In the genomic region with DNA sequence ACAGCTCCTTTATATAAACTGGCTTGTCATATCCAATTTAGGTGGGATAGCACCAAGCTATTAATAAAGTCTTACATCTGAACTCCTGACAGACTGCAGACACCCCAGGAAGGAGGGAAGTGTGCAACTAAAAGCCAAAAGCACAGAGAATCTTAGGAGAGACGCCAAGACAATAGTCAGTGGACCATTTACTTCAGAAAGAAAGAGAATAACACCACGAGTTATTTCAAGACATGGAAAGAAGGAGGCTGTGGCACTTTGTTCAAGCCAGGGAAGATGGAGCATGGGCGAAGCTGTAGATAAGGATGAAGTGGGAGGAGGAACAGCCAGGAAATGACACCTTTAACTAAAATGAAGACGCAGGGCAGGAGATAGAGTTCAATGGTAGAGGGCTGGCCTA, we compare ENCODE assay signal across 24 mouse cellular contexts.
DNase-seq lines count a peak whose midpoint lies in the region; ATAC-seq and TF ChIP-seq lines count a peak whose summit lies in the region.
"Had no signal": no experiment of that assay in that cellular context is flagged by ENCODE, and none has a peak within 500 bp of the region (broad histone marks: within the 10 kb centered on the region; RNA-seq: fewer than 3 reads in every experiment).

No protein-coding gene starts in this region.

- peaks cover 0 to 2% of the 10 kb centered on the region in 2 experiments; a peak in 1 of 4 replicates for H3K36me3 ChIP-seq in MEL (ENCODE audit: control insufficient read depth in 1 of 2, insufficient read depth in 2 of 2, low read length in 2 of 2)
- H3K36me3 ChIP-seq: G1E had no signal

- no peak for TF ChIP-seq RAD21 in MEL (IDR thresholded peaks at IDR 0.05; ENCODE audit: low read depth, low read length)

- H3K27ac ChIP-seq in MEL (ENCODE audit: control insufficient read depth, low read depth, low read length) = no peak overlapping the region

- DNase-seq in cerebellum, postnatal 10 days = peak; percentile 50 to 60
- DNase-seq in cerebellum, postnatal 4 days (ENCODE audit: low spot score in 2 of 2) = no peak
- DNase-seq in frontal cortex, adult 2 months (ENCODE audit: extremely low spot score in 1 of 2, low spot score in 1 of 2) = no peak
- peak; percentile 17 for DNase-seq in MEL (ENCODE audit: low read depth, low spot score)
- peak; percentile 23 for DNase-seq in brain, adult 2 months (ENCODE audit: low read depth, low spot score)
- no peak for DNase-seq in testis, postnatal 14 days (ENCODE audit: low spot score)
- DNase-seq in retina, embryonic 14.5 days (ENCODE audit: low spot score) = no peak
- DNase-seq: adrenal gland, adult 2 months; adrenal gland, adult 8-10 months; adrenal gland, postnatal 10 days; adrenal gland, postnatal 14 days; adrenal gland, postnatal 25 days; adrenal gland, postnatal 36 days; B cell, adult 2 months; cerebellum, adult 11 months; cerebellum, adult 11-12 months; cerebellum, adult 18-20 months; cerebellum, adult 2 months had no signal

- no peak for TF ChIP-seq EP300 in MEL (IDR thresholded peaks at IDR 0.05; ENCODE audit: low read depth in 1 of 2, low read length in 2 of 2)

- TF ChIP-seq CTCF in MEL (IDR thresholded peaks at IDR 0.05 in 2 of 3, conservative IDR thresholded peaks at IDR 0.05 in 1 of 3; ENCODE audit: control insufficient read depth in 1 of 3, insufficient read depth in 1 of 3, low read depth in 2 of 3, low read length in 3 of 3, poor library complexity in 1 of 3, severe bottlenecking in 1 of 3) = no peak

- H3K27me3 ChIP-seq in MEL (ENCODE audit: control insufficient read depth in 1 of 2, insufficient read depth in 2 of 2, low read length in 2 of 2) = no peaks in the 10 kb centered on the region
- H3K27me3 ChIP-seq: CH12.LX, Patski had no signal

- no peaks in the 10 kb centered on the region for H3K79me2 ChIP-seq in MEL (ENCODE audit: control insufficient read depth, insufficient read depth, low read length, poor library complexity)

- H3K9ac ChIP-seq in MEL (ENCODE audit: control insufficient read depth, low read depth, low read length, poor library complexity, severe bottlenecking) = no peak overlapping the region

- peak; percentile 62 for ATAC-seq in frontal cortex, adult (ENCODE audit: low TSS enrichment)
- ATAC-seq: activated CD4-positive, CD25-positive, alpha-beta regulatory T cell, adult 4 months; CD4-positive, CD25-positive, alpha-beta regulatory T cell, adult 4 months; Patski had no signal

- no peak for TF ChIP-seq POLR2A in MEL (IDR thresholded peaks at IDR 0.05; ENCODE audit: control insufficient read depth in 1 of 2, insufficient read depth in 1 of 2, low read depth in 1 of 2, low read length in 2 of 2, poor library complexity in 1 of 2)

- no peak overlapping the region for H3K4me3 ChIP-seq in MEL (ENCODE audit: control insufficient read depth in 1 of 2, insufficient read depth in 1 of 2, low read depth in 2 of 2, low read length in 2 of 2)

- peaks cover 0 to 5% of the 10 kb centered on the region in 2 experiments; a peak in 2 of 4 replicates for H3K4me1 ChIP-seq in MEL (ENCODE audit: control insufficient read depth in 1 of 2, insufficient read depth in 2 of 2, low read length in 2 of 2)

- no peaks in the 10 kb centered on the region for H3K9me3 ChIP-seq in MEL (replicated peaks; ENCODE audit: insufficient read depth, low read length)
- H3K9me3 ChIP-seq: G1E had no signal

TF ChIP-seq in MEL, 35 proteins besides CTCF, POLR2A, EP300 and RAD21:
- TF ChIP-seq POLR2AphosphoS5 (IDR thresholded peaks at IDR 0.05; ENCODE audit: borderline replicate concordance, low read depth, low read length) (no peak), CHD2 (IDR thresholded peaks at IDR 0.05; ENCODE audit: low read length) (no peak), NRF1 (IDR thresholded peaks at IDR 0.05; ENCODE audit: insufficient read depth, low read depth, low read length, poor library complexity, severe bottlenecking) (no peak), MAZ (IDR thresholded peaks at IDR 0.05; ENCODE audit: low read depth, low read length) (no peak), TAL1 (IDR thresholded peaks at IDR 0.05; ENCODE audit: low read length) (no peak), TBP (IDR thresholded peaks at IDR 0.05; ENCODE audit: low read depth, low read length) (no peak), GATA1 (IDR thresholded peaks at IDR 0.05; ENCODE audit: low read depth, low read length) (no peak), MXI1 (IDR thresholded peaks at IDR 0.05; ENCODE audit: low read depth, low read length) (no peak), HCFC1 (IDR thresholded peaks at IDR 0.05; ENCODE audit: low read depth, low read length) (no peak), MYC (IDR thresholded peaks at IDR 0.05; ENCODE audit: low read depth, low read length) (no peak), KAT2A (conservative IDR thresholded peaks at IDR 0.05; ENCODE audit: low read depth, low read length) (no peak), GABPA (IDR thresholded peaks at IDR 0.05; ENCODE audit: low read depth, low read length) (no peak), JUND (IDR thresholded peaks at IDR 0.05; ENCODE audit: low read depth, low read length) (no peak), TCF12 (IDR thresholded peaks at IDR 0.05; ENCODE audit: low read depth, low read length) (no peak), ELF1 (IDR thresholded peaks at IDR 0.05; ENCODE audit: low read depth, low read length) (no peak), USF2 (IDR thresholded peaks at IDR 0.05; ENCODE audit: borderline replicate concordance in 1 of 2, insufficient read depth in 1 of 2, low read depth in 1 of 2, low read length in 2 of 2) (no peak), E2F4 (IDR thresholded peaks at IDR 0.05; ENCODE audit: borderline replicate concordance, low read depth, low read length) (no peak), RCOR1 (IDR thresholded peaks at IDR 0.05; ENCODE audit: low read depth, low read length) (no peak), ZNF384 (IDR thresholded peaks at IDR 0.05; ENCODE audit: low read depth, low read length) (no peak), ZMIZ1 (IDR thresholded peaks at IDR 0.05; ENCODE audit: low read depth, low read length) (no peak)

Comparison
In these comparisons a context has a peak if more than half of its experiments do, and no peak if none do; other contexts are left out.
1. DNase-seq: peak in cerebellum, postnatal 10 days (2 of 2), MEL (single experiment) and brain, adult 2 months (single experiment); none in cerebellum, postnatal 4 days (0 of 2), frontal cortex, adult 2 months (0 of 2), testis, postnatal 14 days (single experiment) and retina, embryonic 14.5 days (single experiment).